Mouse (Mus musculus): ENCODE data around the gene Fut7. TPM values are rescaled to one million over a fixed set of nuclear protein-coding genes. Genes with fewer than 3 reads are reported as not detected.

Gene Fut7
- 2.3 TPM in 1 of 2 replicates, not detected in the other for polyA plus RNA-seq (2012; ENCODE audit: low replicate concordance)

DNA sequence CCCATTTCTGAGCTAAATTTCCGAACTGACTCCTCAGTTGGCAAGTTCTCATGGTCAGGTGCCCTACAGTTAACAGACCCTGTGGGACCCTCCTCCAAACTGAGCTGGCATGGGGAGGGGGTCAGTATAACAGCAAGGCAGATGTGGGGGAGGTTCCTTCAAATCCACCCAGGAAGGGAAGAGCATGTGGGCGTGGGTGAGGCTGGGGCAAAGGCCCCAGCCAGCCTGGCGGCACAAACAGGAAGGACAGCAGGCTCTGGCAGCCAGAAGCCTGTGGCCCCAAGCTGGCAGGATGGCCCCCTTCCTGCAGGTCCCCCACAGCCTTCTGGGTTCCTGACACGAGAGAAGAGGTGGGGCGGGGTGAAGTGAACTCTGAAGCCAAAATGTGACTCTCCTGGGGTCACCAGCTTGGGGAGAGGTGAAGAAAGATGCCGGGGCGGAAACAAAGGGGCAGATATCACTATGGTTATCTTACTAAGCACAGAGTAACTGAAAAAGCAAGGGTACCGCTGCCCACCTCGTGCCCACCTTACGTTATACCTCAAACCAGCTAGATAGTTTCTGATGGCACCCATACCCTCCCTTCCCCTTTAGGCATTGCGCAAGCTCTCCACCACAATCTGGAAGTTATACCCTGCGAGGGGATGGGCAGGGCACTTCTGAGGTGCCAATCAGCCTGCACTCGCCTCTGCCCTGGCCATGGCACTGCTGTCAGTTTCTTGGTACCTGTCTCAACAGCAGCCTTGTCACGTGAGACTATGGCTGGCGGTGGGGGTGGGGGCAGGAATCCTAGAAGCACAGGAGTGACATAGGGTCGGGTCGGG, at the start of gene Fut7:
TSS of gene Fut7 (plus strand) at position 681 of the 824 bp plus-strand sequence.

DNA sequence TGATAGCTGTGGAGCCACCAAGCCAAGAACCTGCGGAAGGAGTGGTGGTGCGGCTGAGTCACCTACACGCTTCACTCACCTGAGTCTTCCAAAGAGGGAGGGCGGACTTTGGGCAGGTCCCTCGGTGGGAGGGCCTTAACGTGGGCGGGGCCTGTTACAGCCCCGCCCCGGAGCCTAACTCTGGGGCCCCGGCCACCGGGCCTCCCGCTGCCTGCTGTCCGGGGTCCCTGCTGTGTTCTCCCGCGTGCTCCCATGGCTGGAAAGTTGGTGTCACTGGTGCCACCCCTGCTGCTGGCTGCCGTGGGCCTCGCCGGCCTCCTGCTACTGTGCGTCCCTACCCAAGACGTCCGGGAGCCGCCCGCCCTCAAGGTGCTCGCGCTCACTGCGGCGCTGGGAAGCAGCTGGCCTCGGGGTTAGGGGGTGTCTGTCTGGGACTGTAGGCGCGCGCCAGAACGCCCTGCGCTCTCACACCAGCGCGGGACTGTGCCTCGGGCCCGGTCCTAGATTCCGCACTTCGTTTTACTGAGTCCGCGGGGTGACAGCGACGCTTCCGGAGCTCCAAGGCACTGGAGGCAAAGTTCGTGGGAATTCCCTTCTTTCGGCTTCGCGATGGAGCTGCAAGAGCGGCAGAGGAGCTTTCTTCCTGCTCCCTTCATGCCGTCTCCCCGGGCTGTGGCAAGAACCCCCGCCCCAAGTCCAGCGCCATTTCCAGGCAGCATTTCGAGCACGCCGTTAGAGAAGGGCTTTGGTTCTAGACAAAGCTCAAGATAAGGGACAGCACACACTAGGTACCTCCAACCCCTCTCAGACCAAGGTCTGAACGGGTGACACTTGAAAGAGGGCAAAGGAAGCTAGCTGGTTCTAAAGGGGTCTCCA, 27.1 kb upstream of the Fut7 start, which contains the start of gene Entpd2:
TSS of gene Entpd2 (plus strand) at position 154 of the 876 bp plus-strand sequence.

DNA sequence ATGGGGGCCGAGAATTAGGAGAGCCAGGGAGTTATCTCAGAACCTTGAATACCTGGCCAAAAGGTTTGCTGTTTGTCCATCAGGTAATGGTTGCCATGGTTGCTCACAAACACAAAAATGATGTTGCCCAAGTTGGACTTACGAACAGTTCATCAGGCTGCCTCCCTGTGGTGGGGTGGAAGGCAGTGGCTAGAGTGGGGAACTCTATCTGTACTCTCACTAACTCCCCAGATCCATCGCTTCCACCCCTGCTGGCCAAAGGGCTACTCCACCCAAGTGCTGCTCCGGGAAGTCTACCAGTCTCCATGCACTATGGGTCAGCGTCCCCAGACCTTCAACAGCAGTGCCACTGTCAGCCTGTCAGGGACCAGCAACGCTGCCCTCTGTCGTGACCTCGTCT, 24.0 kb upstream of the Fut7 start, which contains the start of gene Npdc1:
TSS of gene Npdc1 (plus strand) at position 301 of the 400 bp plus-strand sequence.

DNA sequence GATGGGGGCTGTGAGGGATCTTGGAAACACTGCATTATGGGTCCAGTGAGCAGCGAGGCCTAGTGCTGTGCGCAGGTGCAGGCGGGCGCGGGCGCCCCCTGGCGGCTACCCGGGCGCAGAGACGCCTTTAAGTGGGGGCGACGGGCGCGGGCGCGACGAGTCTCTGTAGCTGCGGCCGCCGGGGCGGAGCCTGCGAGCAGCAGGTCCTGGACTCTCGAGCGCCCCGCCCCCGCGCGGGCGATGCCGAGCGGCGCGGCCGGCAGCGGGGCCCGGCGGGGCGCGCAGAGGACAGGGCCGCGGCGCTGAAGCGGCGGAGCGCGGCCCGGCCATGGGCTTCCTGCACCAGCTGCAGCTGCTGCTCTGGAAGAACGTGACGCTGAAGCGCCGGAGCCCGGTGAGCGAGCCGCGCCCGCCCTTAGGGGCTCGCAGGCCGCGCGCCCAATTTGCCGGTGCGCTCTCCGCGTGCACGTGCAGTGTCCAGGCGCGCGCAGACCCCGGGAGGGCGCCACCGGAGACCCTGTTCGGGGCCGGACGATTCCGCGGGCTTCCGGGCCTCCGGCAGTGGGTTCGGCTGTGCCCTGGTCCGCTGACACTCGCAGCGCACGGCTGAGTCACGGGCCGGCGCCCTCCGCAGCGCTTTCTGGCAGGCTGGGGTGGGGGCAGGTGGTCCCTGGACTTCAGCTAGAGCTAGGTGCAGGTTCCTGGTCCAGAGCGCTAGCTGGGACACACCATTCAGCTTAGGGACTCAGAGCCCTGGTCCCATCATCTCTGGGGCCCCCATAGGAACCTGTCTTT, 5.6 kb downstream of the Fut7 start, which contains the start of gene Abca2:
TSS of gene Abca2 (plus strand) at position 262 of the 795 bp plus-strand sequence.

DNA sequence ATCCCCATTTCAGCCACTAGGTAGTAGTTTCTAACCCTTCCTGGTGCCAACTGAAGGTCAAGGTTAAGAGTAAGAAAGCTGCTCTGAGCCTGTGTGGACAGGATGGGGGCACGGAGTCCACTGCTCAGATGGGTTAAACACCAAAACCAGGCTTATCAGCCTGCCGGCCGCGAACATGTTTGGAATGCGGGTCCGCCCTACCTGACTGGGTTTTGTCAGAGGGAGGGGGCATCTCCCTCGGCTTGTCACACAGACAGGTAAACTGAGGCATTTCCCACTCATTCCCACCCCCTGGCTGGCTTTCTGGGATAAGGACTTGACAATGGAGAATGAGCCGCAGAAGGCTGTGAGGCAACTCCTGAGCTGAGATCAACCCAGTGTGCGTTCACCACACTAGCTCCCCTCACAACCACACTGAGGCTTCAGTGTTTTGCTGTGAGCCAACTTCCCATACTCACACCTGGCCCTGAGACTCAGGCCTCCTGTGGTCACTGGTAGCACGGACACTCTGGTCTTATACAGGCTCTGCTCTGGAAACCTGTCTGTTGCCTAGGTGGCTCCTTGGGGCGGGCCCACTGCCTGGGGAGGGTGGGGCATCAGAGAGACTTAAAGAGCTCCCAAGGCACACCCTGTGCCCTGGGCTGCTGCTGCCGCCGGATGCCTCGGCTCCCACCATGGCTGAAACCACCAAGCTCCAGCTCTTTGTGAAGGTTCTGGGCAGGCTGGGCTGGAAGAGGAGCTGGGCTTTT, 33.3 kb downstream of the Fut7 start, which contains the start of gene Clic3:
TSS of gene Clic3 (plus strand) at position 634 of the 749 bp plus-strand sequence.

DNA sequence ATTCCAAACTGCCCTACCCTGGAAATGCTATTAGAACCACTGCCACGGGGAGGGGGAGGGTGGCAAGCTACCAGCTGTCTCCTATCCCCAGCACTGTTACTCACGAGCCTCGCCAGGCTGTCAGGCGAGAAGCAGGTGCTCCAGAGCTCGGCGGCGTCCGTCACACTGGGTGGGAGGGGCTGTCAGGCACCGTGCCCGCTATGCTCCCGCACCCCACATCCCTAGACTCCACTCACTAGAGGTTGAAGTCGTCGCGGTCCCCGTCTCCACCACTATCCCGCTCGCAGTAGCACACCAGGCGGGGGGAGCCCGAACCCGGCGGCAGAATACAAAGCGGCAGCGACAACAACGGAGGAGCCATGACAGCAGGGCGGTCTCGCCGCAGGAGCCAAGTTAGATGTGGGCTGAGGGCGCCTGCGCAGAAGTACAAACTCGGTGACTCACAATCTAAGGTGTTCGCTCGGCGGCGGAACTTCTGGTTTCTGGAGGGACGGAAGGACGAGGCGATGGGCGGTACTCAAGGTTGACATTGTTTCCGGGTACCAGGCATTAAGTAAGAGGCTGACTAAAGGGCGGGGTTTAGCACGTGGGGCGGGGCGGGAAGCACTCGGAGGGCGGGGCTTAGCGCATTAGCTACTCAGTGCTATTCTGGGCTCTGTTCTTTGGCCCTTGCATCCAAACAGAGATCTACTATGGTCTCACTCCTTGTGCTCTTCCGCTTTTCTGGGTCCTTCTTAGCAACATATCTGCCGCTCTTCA, 37.7 kb downstream of the Fut7 start, which contains the start of gene Paxx:
TSS of gene Paxx (minus strand) at position 544 of the 759 bp plus-strand sequence.

DNA sequence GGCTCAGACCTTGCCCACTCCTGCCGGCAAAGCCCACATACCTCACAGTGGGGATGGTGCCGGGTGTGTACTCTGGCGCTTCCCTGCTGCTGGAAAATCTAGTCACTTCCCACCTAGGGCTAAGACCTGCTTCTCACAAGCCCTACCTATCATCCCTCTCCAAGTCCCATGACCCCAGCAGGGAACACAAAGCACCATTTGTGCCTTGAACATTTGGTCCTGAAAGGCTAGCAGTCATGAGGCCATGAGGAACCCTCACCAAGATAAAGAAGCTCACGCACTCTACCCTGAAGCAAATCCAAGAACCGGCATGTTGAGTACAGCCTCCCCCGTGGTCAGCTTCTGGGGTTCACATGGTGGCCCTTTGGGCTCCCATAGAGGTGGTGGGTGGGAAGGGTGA, 46.9 kb downstream of the Fut7 start, which contains the start of gene Ptgds:
TSS of gene Ptgds (minus strand) at position 78 of the 400 bp plus-strand sequence.

Other genes starting within 250 kb of the Fut7 start
- 24.8 and 34.7 TPM in 2 replicates for gene Nrarp, start 242.5 kb upstream of the Fut7 start, polyA plus RNA-seq (2012; ENCODE audit: low replicate concordance)
- 13.1 and 16.5 TPM in 2 replicates for gene Tor4a, start 226.4 kb upstream of the Fut7 start, polyA plus RNA-seq (2012; ENCODE audit: low replicate concordance)
- 15.0 and 19.0 TPM in 2 replicates for gene Nelfb, start 211.8 kb upstream of the Fut7 start, polyA plus RNA-seq (2012; ENCODE audit: low replicate concordance)
- gene Stpg3, start 208.6 kb upstream of the Fut7 start, polyA plus RNA-seq (2012; ENCODE audit: low replicate concordance), result 0.22 TPM in 1 of 2 replicates, not detected in the other
- gene Fam166a, start 204.5 kb upstream of the Fut7 start, polyA plus RNA-seq (2012; ENCODE audit: low replicate concordance), result 0.16 TPM in 1 of 2 replicates, not detected in the other
- 147 and 477 TPM in 2 replicates for gene Tubb4b, start 198.6 kb upstream of the Fut7 start, polyA plus RNA-seq (2012; ENCODE audit: low replicate concordance)
- gene Slc34a3, start 188.9 kb upstream of the Fut7 start, polyA plus RNA-seq (2012; ENCODE audit: low replicate concordance), result not detected in 2 replicates
- 0.10 TPM in 1 of 2 replicates, not detected in the other for gene Rnf224, start 186.5 kb upstream of the Fut7 start, polyA plus RNA-seq (2012; ENCODE audit: low replicate concordance)
- 5.6 and 9.1 TPM in 2 replicates for gene Rnf208, start 181.0 kb upstream of the Fut7 start, polyA plus RNA-seq (2012; ENCODE audit: low replicate concordance)
- not detected in 2 replicates for gene Cysrt1, start 180.8 kb upstream of the Fut7 start, polyA plus RNA-seq (2012; ENCODE audit: low replicate concordance)
- gene AL732309.1, start 176.4 kb upstream of the Fut7 start, polyA plus RNA-seq (2012; ENCODE audit: low replicate concordance), result 3.1 and 3.2 TPM in 2 replicates
- 6.8 and 7.2 TPM in 2 replicates for gene Tmem203, start 167.8 kb upstream of the Fut7 start, polyA plus RNA-seq (2012; ENCODE audit: low replicate concordance)
- gene Tprn, start 160.6 kb upstream of the Fut7 start, polyA plus RNA-seq (2012; ENCODE audit: low replicate concordance), result 57.8 and 59.6 TPM in 2 replicates
- 111 and 119 TPM in 2 replicates for gene Ssna1, start 150.8 kb upstream of the Fut7 start, polyA plus RNA-seq (2012; ENCODE audit: low replicate concordance)
- 11.4 and 18.3 TPM in 2 replicates for gene Anapc2, start 150.8 kb upstream of the Fut7 start, polyA plus RNA-seq (2012; ENCODE audit: low replicate concordance)
- not detected in 2 replicates for gene Tmem210, start 135.1 kb upstream of the Fut7 start, polyA plus RNA-seq (2012; ENCODE audit: low replicate concordance)
- not detected in 2 replicates for gene Lrrc26, start 133.4 kb upstream of the Fut7 start, polyA plus RNA-seq (2012; ENCODE audit: low replicate concordance)
- gene Grin1, start 104.1 kb upstream of the Fut7 start, polyA plus RNA-seq (2012; ENCODE audit: low replicate concordance), result 0.09 and 0.26 TPM in 2 replicates
- 27.7 and 53.0 TPM in 2 replicates for gene Man1b1, start 90.9 kb upstream of the Fut7 start, polyA plus RNA-seq (2012; ENCODE audit: low replicate concordance)
- 4.2 and 10.5 TPM in 2 replicates for gene Dpp7, start 66.9 kb upstream of the Fut7 start, polyA plus RNA-seq (2012; ENCODE audit: low replicate concordance)
- 5.6 and 9.7 TPM in 2 replicates for gene Uap1l1, start 57.6 kb upstream of the Fut7 start, polyA plus RNA-seq (2012; ENCODE audit: low replicate concordance)
- 82.8 and 125 TPM in 2 replicates for gene Sapcd2, start 50.9 kb upstream of the Fut7 start, polyA plus RNA-seq (2012; ENCODE audit: low replicate concordance)
- gene Entpd2, start 27.4 kb upstream of the Fut7 start, polyA plus RNA-seq (2012; ENCODE audit: low replicate concordance), result 0.67 TPM in 1 of 2 replicates, not detected in the other
- gene Npdc1, start 23.9 kb upstream of the Fut7 start, polyA plus RNA-seq (2012; ENCODE audit: low replicate concordance), result 8.1 and 13.5 TPM in 2 replicates
- 8.3 and 12.8 TPM in 2 replicates for gene Abca2, start 5.4 kb downstream of the Fut7 start, polyA plus RNA-seq (2012; ENCODE audit: low replicate concordance)
- gene Clic3, start 33.6 kb downstream of the Fut7 start, polyA plus RNA-seq (2012; ENCODE audit: low replicate concordance), result not detected in 2 replicates
- 30.3 and 31.6 TPM in 2 replicates for gene Paxx, start 37.8 kb downstream of the Fut7 start, polyA plus RNA-seq (2012; ENCODE audit: low replicate concordance)
- not detected in 2 replicates for gene Ptgds, start 46.8 kb downstream of the Fut7 start, polyA plus RNA-seq (2012; ENCODE audit: low replicate concordance)
- gene Lcn12, start 70.6 kb downstream of the Fut7 start, polyA plus RNA-seq (2012; ENCODE audit: low replicate concordance), result not detected in 2 replicates
- 15.5 and 54.4 TPM in 2 replicates for gene Fbxw5, start 77.5 kb downstream of the Fut7 start, polyA plus RNA-seq (2012; ENCODE audit: low replicate concordance)
- not detected in 2 replicates for gene C8g, start 78.5 kb downstream of the Fut7 start, polyA plus RNA-seq (2012; ENCODE audit: low replicate concordance)
- 3.7 and 9.7 TPM in 2 replicates for gene Traf2, start 123.7 kb downstream of the Fut7 start, polyA plus RNA-seq (2012; ENCODE audit: low replicate concordance)
- 336 and 839 TPM in 2 replicates for gene Edf1, start 134.6 kb downstream of the Fut7 start, polyA plus RNA-seq (2012; ENCODE audit: low replicate concordance)
- gene Mamdc4, start 151.6 kb downstream of the Fut7 start, polyA plus RNA-seq (2012; ENCODE audit: low replicate concordance), result 0.48 and 1.4 TPM in 2 replicates
- gene Phpt1, start 152.0 kb downstream of the Fut7 start, polyA plus RNA-seq (2012; ENCODE audit: low replicate concordance), result 1.0 and 2.6 TPM in 2 replicates
- gene Ajm1, start 158.5 kb downstream of the Fut7 start, polyA plus RNA-seq (2012; ENCODE audit: low replicate concordance), result 3.0 and 3.9 TPM in 2 replicates
- 67.9 and 125 TPM in 2 replicates for gene Rabl6, start 185.3 kb downstream of the Fut7 start, polyA plus RNA-seq (2012; ENCODE audit: low replicate concordance)
- gene Ccdc183, start 194.4 kb downstream of the Fut7 start, polyA plus RNA-seq (2012; ENCODE audit: low replicate concordance), result not detected in 2 replicates
- 1.6 and 4.4 TPM in 2 replicates for gene Tmem141, start 198.7 kb downstream of the Fut7 start, polyA plus RNA-seq (2012; ENCODE audit: low replicate concordance)
- 41.7 and 86.1 TPM in 2 replicates for gene Fcna, start 204.8 kb downstream of the Fut7 start, polyA plus RNA-seq (2012; ENCODE audit: low replicate concordance)
- not detected in 2 replicates for gene Lcn8, start 229.9 kb downstream of the Fut7 start, polyA plus RNA-seq (2012; ENCODE audit: low replicate concordance)
- gene Lcn5, start 234.7 kb downstream of the Fut7 start, polyA plus RNA-seq (2012; ENCODE audit: low replicate concordance), result not detected in 2 replicates